Mouse (Mus musculus): ENCODE results near the gene Stard3. TPM values are rescaled to one million over a fixed set of nuclear protein-coding genes. Genes with fewer than 3 reads are reported as not detected.

The Stard3 gene
- polyA plus RNA-seq, 1 experiment from 2014 or later, result 42.0 TPM

- no peak overlapping the region for H3K4me3 ChIP-seq (ENCODE audit: low read length)
- H3K4me1 ChIP-seq (ENCODE audit: control insufficient read depth, insufficient read depth, low read length), result no peaks in the 10 kb centered on the region
- H3K36me3 ChIP-seq (ENCODE audit: control insufficient read depth, insufficient read depth, low read length), result no peaks in the 10 kb centered on the region
- H3K4me2 ChIP-seq (replicated peaks; ENCODE audit: low read depth, low read length), result no peak overlapping the region
- 1% methylated on average over 30 of the region's 30 CpGs for WGBS
- H3K27ac ChIP-seq (ENCODE audit: low read depth, low read length), result no peak overlapping the region
- peaks cover 99% of the 10 kb centered on the region for H3K27me3 ChIP-seq (ENCODE audit: control insufficient read depth, insufficient read depth, low read length)
- no peaks in the 10 kb centered on the region for H3K9me3 ChIP-seq (ENCODE audit: control insufficient read depth, low read length)
- no peak for ATAC-seq (ENCODE audit: low FRiP score, low TSS enrichment)
- H3K9ac ChIP-seq (ENCODE audit: low read depth, low read length), result no peak overlapping the region
Observed at GRCm38 (mm10) chr11:98320806-98321676, 37.1 kb upstream of the Stard3 start.

- Histone ChIP-seq H3K9ac (ENCODE audit: low read depth, low read length) (no peak overlapping the region), H3K4me3 (ENCODE audit: low read length) (no peak overlapping the region)
- WGBS, result 2% methylated on average over 5 of the region's 5 CpGs
Observed at GRCm38 (mm10) chr11:98321677-98322003, 36.5 kb upstream of the Stard3 start.

DNA sequence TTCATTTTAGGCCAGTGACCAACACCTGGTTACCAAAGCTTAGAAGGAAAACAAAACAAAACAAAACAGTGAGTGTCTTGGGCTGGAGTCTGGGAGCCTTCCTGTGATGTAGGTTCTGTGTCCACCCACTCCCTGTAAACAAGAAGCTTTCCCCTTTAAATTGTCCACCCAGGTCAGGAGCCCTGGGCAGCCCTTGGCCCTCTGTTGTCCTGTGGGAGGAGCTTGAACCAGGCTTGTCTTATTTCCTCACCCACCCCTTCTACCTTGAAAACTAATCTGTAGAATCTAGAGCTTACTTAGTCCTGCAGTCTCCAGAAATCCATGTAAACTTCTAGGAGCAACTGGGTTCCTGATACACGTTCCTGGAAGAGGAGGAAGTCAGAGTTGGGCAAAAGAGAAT, 36.0 kb upstream of the Stard3 start:
- Histone ChIP-seq H3K27me3 (ENCODE audit: control insufficient read depth, insufficient read depth, low read length) (peaks cover 99% of the 10 kb centered on the region), H3K4me3 (ENCODE audit: low read length) (no peak overlapping the region), H3K27ac (ENCODE audit: low read depth, low read length) (no peak overlapping the region), H3K9me3 (ENCODE audit: control insufficient read depth, low read length) (no peaks in the 10 kb centered on the region), H3K4me1 (ENCODE audit: control insufficient read depth, insufficient read depth, low read length) (peaks cover 2% of the 10 kb centered on the region; the same call in 1 of the 2 replicates), H3K9ac (ENCODE audit: low read depth, low read length) (no peak overlapping the region), H3K4me2 (replicated peaks; ENCODE audit: low read depth, low read length) (no peak overlapping the region), H3K36me3 (ENCODE audit: control insufficient read depth, insufficient read depth, low read length) (no peaks in the 10 kb centered on the region)
- ATAC-seq (ENCODE audit: low FRiP score, low TSS enrichment), result no peak
- WGBS, result 8% methylated on average over 1 of the region's 1 CpGs

More at GRCm38 (mm10) chr11:98321677-98322003, 36.5 kb upstream of the Stard3 start:
- Histone ChIP-seq H3K36me3 (ENCODE audit: control insufficient read depth, insufficient read depth, low read length) (no peaks in the 10 kb centered on the region), H3K27me3 (ENCODE audit: control insufficient read depth, insufficient read depth, low read length) (peaks cover 99% of the 10 kb centered on the region), H3K4me2 (replicated peaks; ENCODE audit: low read depth, low read length) (no peak overlapping the region), H3K9me3 (ENCODE audit: control insufficient read depth, low read length) (no peaks in the 10 kb centered on the region), H3K4me1 (ENCODE audit: control insufficient read depth, insufficient read depth, low read length) (no peaks in the 10 kb centered on the region), H3K27ac (ENCODE audit: low read depth, low read length) (no peak overlapping the region)
- ATAC-seq (ENCODE audit: low FRiP score, low TSS enrichment), result no peak

DNA sequence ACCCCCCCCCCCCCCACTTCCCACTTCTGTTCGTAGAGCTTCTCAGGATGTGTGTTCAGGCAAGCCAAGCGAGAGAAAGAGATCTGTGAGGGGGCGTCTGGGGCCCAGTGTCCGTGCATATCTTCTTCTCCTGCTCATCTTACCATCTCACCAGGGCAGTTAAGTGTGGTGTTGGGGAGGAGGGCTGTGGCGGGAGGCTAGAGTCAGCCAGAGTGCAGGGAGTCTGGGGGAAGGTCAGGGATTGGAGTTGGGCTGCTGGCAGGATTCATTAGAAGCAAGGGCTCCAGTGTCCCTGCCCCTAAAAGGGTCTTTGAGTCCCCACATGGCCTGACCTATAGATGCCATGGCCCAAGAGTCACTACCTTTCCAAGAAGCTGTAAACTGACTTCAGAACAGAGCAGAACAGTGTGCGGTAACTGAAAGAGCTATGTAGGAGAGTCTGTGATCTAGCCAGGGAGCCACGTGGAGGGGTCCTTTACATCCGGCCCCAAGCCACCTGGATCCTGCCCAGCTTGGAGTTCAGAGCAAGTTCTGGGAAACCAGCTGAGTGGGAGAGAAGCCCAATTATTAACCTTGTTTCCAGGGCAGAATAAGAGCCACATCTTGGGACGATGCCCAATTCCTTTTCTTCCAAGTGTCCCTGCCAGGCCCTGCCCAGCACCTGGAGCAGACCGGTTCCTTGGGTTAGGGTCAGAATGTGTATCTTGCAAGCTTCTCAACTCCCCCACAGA, 34.9 kb upstream of the Stard3 start:
- H3K9ac ChIP-seq (ENCODE audit: low read depth, low read length), result no peak overlapping the region
- no peak overlapping the region for H3K4me2 ChIP-seq (replicated peaks; ENCODE audit: low read depth, low read length)
- H3K9me3 ChIP-seq (ENCODE audit: control insufficient read depth, low read length), result no peaks in the 10 kb centered on the region
- no peak for ATAC-seq (ENCODE audit: low FRiP score, low TSS enrichment)
- WGBS, result 2% methylated on average over 10 of the region's 10 CpGs
- H3K4me3 ChIP-seq (ENCODE audit: low read length), result no peak overlapping the region
- H3K4me1 ChIP-seq (ENCODE audit: control insufficient read depth, insufficient read depth, low read length), result peaks cover 10% of the 10 kb centered on the region
- H3K27me3 ChIP-seq (ENCODE audit: control insufficient read depth, insufficient read depth, low read length), result peaks cover 100% of the 10 kb centered on the region
- H3K36me3 ChIP-seq (ENCODE audit: control insufficient read depth, insufficient read depth, low read length), result no peaks in the 10 kb centered on the region
- no peak overlapping the region for H3K27ac ChIP-seq (ENCODE audit: low read depth, low read length)

- Histone ChIP-seq H3K4me3 (ENCODE audit: low read length) (no peak overlapping the region), H3K4me2 (replicated peaks; ENCODE audit: low read depth, low read length) (no peak overlapping the region), H3K9ac (ENCODE audit: low read depth, low read length) (no peak overlapping the region), H3K4me1 (ENCODE audit: control insufficient read depth, insufficient read depth, low read length) (peaks cover 15% of the 10 kb centered on the region), H3K27ac (ENCODE audit: low read depth, low read length) (no peak overlapping the region), H3K9me3 (ENCODE audit: control insufficient read depth, low read length) (no peaks in the 10 kb centered on the region), H3K27me3 (ENCODE audit: control insufficient read depth, insufficient read depth, low read length) (peaks cover 100% of the 10 kb centered on the region), H3K36me3 (ENCODE audit: control insufficient read depth, insufficient read depth, low read length) (no peaks in the 10 kb centered on the region)
- no peak for ATAC-seq (ENCODE audit: low FRiP score, low TSS enrichment)
- WGBS, result under 1% methylated on average over 9 of the region's 9 CpGs
Observed at GRCm38 (mm10) chr11:98323933-98324332, 34.2 kb upstream of the Stard3 start.

- H3K9ac ChIP-seq (ENCODE audit: low read depth, low read length), result no peak overlapping the region
- H3K27ac ChIP-seq (ENCODE audit: low read depth, low read length), result no peak overlapping the region
- H3K4me1 ChIP-seq (ENCODE audit: control insufficient read depth, insufficient read depth, low read length), result peaks cover 15% of the 10 kb centered on the region
- no peak for ATAC-seq (ENCODE audit: low FRiP score, low TSS enrichment)
- no peaks in the 10 kb centered on the region for H3K9me3 ChIP-seq (ENCODE audit: control insufficient read depth, low read length)
- no peaks in the 10 kb centered on the region for H3K36me3 ChIP-seq (ENCODE audit: control insufficient read depth, insufficient read depth, low read length)
- WGBS, result 4% methylated on average over 14 of the region's 14 CpGs
- no peak overlapping the region for H3K4me2 ChIP-seq (replicated peaks; ENCODE audit: low read depth, low read length)
- peaks cover 100% of the 10 kb centered on the region for H3K27me3 ChIP-seq (ENCODE audit: control insufficient read depth, insufficient read depth, low read length)
- no peak overlapping the region for H3K4me3 ChIP-seq (ENCODE audit: low read length)
Observed at GRCm38 (mm10) chr11:98325191-98325820, 32.9 kb upstream of the Stard3 start.

DNA sequence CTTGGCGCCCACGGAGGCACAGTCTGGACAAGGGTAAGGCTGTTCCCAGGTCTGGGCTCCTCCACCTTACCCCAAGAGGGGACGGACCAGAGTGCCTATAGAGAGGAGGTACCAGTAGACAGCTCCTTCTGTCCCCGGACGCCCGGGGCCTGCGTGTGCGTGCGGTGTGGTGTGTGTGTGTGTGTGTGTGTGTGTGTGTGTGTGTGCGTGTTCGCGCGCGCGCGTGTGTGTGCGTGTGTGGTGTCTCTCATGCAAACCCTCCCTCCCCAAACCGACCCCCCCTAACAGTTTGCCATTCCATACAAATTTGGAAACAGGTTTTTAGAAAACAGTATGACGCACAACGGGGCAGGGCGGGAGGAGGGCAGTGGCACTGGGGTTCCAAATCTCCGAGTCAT, 32.3 kb upstream of the Stard3 start:
- H3K9ac ChIP-seq (ENCODE audit: low read depth, low read length), result no peak overlapping the region
- no peaks in the 10 kb centered on the region for H3K9me3 ChIP-seq (ENCODE audit: control insufficient read depth, low read length)
- H3K27me3 ChIP-seq (ENCODE audit: control insufficient read depth, insufficient read depth, low read length), result peaks cover 100% of the 10 kb centered on the region
- H3K4me2 ChIP-seq (replicated peaks; ENCODE audit: low read depth, low read length), result no peak overlapping the region
- ATAC-seq (ENCODE audit: low FRiP score, low TSS enrichment), result no peak
- H3K36me3 ChIP-seq (ENCODE audit: control insufficient read depth, insufficient read depth, low read length), result no peaks in the 10 kb centered on the region
- no peak overlapping the region for H3K4me3 ChIP-seq (ENCODE audit: low read length)
- H3K4me1 ChIP-seq (ENCODE audit: control insufficient read depth, insufficient read depth, low read length), result peaks cover 15% of the 10 kb centered on the region
- no peak overlapping the region for H3K27ac ChIP-seq (ENCODE audit: low read depth, low read length)
- WGBS, result 0% methylated on average over 17 of the region's 22 CpGs

DNA sequence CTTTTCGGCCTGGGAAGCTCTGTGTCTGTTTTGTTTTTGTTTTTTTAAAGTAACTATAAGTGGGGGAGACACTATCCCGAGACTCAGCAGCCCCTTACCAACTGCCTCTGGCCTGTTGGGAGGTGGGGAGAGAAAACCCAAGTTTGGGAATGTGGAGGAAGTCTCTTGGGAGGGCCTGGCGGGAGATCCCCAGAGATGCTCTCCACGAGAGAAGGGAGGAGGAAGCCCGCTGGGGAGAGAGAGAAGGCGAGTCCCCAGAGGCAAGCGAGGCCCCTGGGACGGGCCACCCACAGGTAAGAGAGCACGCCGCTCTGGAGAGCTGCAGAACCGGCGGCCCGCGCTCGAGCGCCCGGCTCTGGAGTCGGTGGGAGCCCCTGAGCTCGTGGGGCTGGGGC, 31.4 kb upstream of the Stard3 start:
- Histone ChIP-seq H3K9me3 (ENCODE audit: control insufficient read depth, low read length) (no peaks in the 10 kb centered on the region), H3K36me3 (ENCODE audit: control insufficient read depth, insufficient read depth, low read length) (no peaks in the 10 kb centered on the region), H3K4me3 (ENCODE audit: low read length) (no peak overlapping the region), H3K9ac (ENCODE audit: low read depth, low read length) (no peak overlapping the region), H3K27me3 (ENCODE audit: control insufficient read depth, insufficient read depth, low read length) (peaks cover 99% of the 10 kb centered on the region), H3K4me2 (replicated peaks; ENCODE audit: low read depth, low read length) (no peak overlapping the region), H3K27ac (ENCODE audit: low read depth, low read length) (no peak overlapping the region), H3K4me1 (ENCODE audit: control insufficient read depth, insufficient read depth, low read length) (peaks cover 15% of the 10 kb centered on the region)
- WGBS, result under 1% methylated on average over 19 of the region's 19 CpGs
- ATAC-seq (ENCODE audit: low FRiP score, low TSS enrichment), result no peak
